Mouse (Mus musculus): ENCODE measurements around the gene Tigd3. TPM values are rescaled to one million over a fixed set of nuclear protein-coding genes. Genes with fewer than 3 reads are reported as not detected.

Gene Tigd3
- polyA plus RNA-seq, 1 experiment from 2014 or later = 7.0 TPM

DNA sequence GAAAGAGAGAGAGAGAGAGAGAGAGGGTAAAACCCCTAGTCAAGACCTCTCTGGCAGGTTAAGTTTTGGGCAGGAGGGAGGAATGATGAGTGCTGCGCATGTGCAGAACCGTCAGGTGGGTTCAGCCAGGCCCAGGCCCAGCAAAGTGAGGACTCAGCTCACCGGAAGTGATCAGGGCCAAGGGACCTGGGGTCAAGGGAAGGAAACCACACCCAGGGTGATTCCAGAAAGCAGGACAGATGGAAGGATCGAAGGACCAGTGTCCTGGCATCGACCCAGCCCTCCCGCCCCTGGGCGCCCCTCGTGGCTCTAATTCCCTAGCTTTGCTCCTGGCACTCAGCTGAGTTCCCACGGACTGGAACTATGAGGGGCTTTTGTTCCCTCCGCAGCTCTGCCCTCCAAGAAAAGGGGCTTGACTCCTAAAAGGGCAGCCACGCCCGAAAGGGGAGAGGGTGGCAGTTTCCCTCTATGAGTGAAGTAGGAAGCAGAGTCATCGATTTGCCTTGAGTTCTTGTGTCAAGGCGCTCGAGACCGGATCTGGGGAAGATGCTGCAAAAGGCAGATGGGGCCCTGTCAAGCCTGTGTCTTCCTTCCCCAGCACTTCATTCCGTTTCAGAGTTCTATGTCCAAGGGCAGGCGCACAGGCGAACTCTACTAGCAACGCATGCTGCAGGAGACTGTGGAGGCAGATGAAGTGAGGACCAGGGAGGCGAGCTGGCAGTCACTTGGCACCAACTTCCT, 43.3 kb upstream of the Tigd3 start:
- peaks cover 16% of the 10 kb centered on the region for H3K4me1 ChIP-seq (ENCODE audit: control insufficient read depth, insufficient read depth, low read length)
- WGBS = 60% methylated on average over 21 of the region's 21 CpGs
- DNase-seq (ENCODE audit: low spot score) = peak; percentile 25
- no peak overlapping the region for H3K9ac ChIP-seq (ENCODE audit: low read length)
- peaks cover 8% of the 10 kb centered on the region; the same call in 1 of the 2 replicates for H3K36me3 ChIP-seq (ENCODE audit: control insufficient read depth, insufficient read depth, low read length)
- H3K9me3 ChIP-seq (replicated peaks; ENCODE audit: control insufficient read depth, low read length) = no peaks in the 10 kb centered on the region
- ATAC-seq = no peak
- no peak overlapping the region for H3K27ac ChIP-seq (ENCODE audit: low read depth, low read length)
- 0 out of 2 replicates have a peak overlapping the region, but pooled peaks have one; percentile 9 for H3K4me2 ChIP-seq (ENCODE audit: low read length)
- H3K27me3 ChIP-seq (replicated peaks; ENCODE audit: control insufficient read depth, insufficient read depth, low read length) = no peaks in the 10 kb centered on the region
- no peak overlapping the region for H3K4me3 ChIP-seq (ENCODE audit: low read depth, low read length)

GRCm38 (mm10) chr19:5935691-5936090, 41.7 kb upstream of the Tigd3 start:
- Histone ChIP-seq H3K36me3 (ENCODE audit: control insufficient read depth, insufficient read depth, low read length) (no peaks in the 10 kb centered on the region), H3K4me1 (ENCODE audit: control insufficient read depth, insufficient read depth, low read length) (peaks cover 16% of the 10 kb centered on the region), H3K9me3 (replicated peaks; ENCODE audit: control insufficient read depth, low read length) (no peaks in the 10 kb centered on the region), H3K9ac (ENCODE audit: low read length) (no peak overlapping the region), H3K4me2 (ENCODE audit: low read length) (no peak overlapping the region), H3K27ac (ENCODE audit: low read depth, low read length) (no peak overlapping the region), H3K4me3 (ENCODE audit: low read depth, low read length) (no peak overlapping the region), H3K27me3 (replicated peaks; ENCODE audit: control insufficient read depth, insufficient read depth, low read length) (no peaks in the 10 kb centered on the region)
- DNase-seq (ENCODE audit: low spot score) = no peak
- 84% methylated on average over 5 of the region's 5 CpGs for WGBS
- ATAC-seq = no peak

- ATAC-seq = no peak
- no peak overlapping the region for H3K9ac ChIP-seq (ENCODE audit: low read length)
- H3K4me1 ChIP-seq (ENCODE audit: control insufficient read depth, insufficient read depth, low read length) = peaks cover 16% of the 10 kb centered on the region
- DNase-seq (ENCODE audit: low spot score) = no peak
- no peak overlapping the region for H3K4me2 ChIP-seq (ENCODE audit: low read length)
- no peaks in the 10 kb centered on the region for H3K9me3 ChIP-seq (replicated peaks; ENCODE audit: control insufficient read depth, low read length)
- no peaks in the 10 kb centered on the region for H3K27me3 ChIP-seq (replicated peaks; ENCODE audit: control insufficient read depth, insufficient read depth, low read length)
- no peak overlapping the region for H3K27ac ChIP-seq (ENCODE audit: low read depth, low read length)
- H3K36me3 ChIP-seq (ENCODE audit: control insufficient read depth, insufficient read depth, low read length) = no peaks in the 10 kb centered on the region
- 87% methylated on average over 3 of the region's 3 CpGs for WGBS
- no peak overlapping the region for H3K4me3 ChIP-seq (ENCODE audit: low read depth, low read length)
Measured at GRCm38 (mm10) chr19:5935266-5935665, 41.3 kb upstream of the Tigd3 start.

DNA sequence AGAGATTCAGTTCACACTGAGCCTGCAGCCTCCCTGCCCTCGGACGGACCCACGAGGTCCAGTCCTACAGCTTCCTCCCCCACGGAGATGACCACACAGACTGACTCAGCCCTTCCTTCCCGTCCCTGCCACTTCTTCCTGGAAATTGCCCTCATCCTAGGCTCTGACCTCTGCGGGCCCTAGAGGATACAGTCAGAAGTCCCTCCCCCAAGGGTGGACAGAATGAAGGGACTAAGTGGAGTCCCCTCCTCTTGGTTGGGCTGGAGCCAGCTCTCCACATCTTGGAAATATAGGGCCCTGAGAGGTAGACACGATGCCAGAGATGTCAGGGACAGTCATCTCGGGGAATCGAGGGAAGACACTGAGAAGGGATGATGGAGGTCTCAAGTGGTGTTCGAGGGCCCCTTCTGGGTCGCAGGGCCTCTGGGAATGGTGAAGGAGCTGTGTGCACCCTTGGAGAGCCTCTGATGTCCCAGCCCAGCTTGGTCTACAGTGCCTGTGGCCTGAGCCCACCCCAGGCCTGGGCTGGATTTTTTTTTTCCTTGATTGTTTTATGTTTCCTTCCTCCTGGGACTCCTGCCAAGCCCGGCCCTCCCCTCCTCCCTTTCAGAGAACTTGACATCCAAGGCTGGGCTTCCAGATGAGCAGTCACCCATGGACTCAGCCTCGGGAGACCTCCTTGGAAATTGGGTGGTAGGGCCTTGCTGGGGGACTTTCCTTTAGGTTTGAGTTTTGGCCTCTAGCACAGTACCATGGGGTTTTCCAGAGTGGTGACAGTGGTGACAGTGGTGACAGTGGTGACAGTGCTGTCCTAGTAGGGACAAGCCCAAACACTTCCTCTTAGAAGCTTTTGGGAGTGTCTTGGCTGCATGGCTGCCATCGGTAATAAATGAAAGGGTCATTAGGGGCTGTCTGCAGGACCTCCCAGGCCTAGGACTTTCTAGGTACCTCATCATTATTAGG, 36.0 kb upstream of the Tigd3 start:
- Histone ChIP-seq H3K36me3 (ENCODE audit: control insufficient read depth, insufficient read depth, low read length) (no peaks in the 10 kb centered on the region), H3K27ac (ENCODE audit: low read depth, low read length) (no peak overlapping the region), H3K9ac (ENCODE audit: low read length) (no peak overlapping the region), H3K27me3 (replicated peaks; ENCODE audit: control insufficient read depth, insufficient read depth, low read length) (0 out of 2 replicates have a peak, but pooled peaks cover 2% of the 10 kb centered on the region), H3K4me3 (ENCODE audit: low read depth, low read length) (no peak overlapping the region), H3K4me1 (ENCODE audit: control insufficient read depth, insufficient read depth, low read length) (0 out of 2 replicates have a peak, but pooled peaks cover 1% of the 10 kb centered on the region), H3K4me2 (ENCODE audit: low read length) (no peak overlapping the region), H3K9me3 (replicated peaks; ENCODE audit: control insufficient read depth, low read length) (no peaks in the 10 kb centered on the region)
- 73% methylated on average over 14 of the region's 14 CpGs for WGBS
- DNase-seq (ENCODE audit: low spot score) = peak; percentile 47
- ATAC-seq = no peak

GRCm38 (mm10) chr19:5928546-5928945, 34.6 kb upstream of the Tigd3 start:
- no peak overlapping the region; the same call in 1 of the 2 replicates for H3K9ac ChIP-seq (ENCODE audit: low read length)
- 0 out of 2 replicates have a peak, but pooled peaks cover 6% of the 10 kb centered on the region for H3K4me1 ChIP-seq (ENCODE audit: control insufficient read depth, insufficient read depth, low read length)
- H3K4me2 ChIP-seq (ENCODE audit: low read length) = no peak overlapping the region
- H3K4me3 ChIP-seq (ENCODE audit: low read depth, low read length) = no peak overlapping the region
- H3K36me3 ChIP-seq (ENCODE audit: control insufficient read depth, insufficient read depth, low read length) = no peaks in the 10 kb centered on the region
- H3K27me3 ChIP-seq (replicated peaks; ENCODE audit: control insufficient read depth, insufficient read depth, low read length) = 0 out of 2 replicates have a peak, but pooled peaks cover 2% of the 10 kb centered on the region
- ATAC-seq (no peak), DNase-seq (ENCODE audit: low spot score) (no peak)
- H3K9me3 ChIP-seq (replicated peaks; ENCODE audit: control insufficient read depth, low read length) = no peaks in the 10 kb centered on the region
- no peak overlapping the region for H3K27ac ChIP-seq (ENCODE audit: low read depth, low read length)
- 72% methylated on average over 3 of the region's 3 CpGs for WGBS

GRCm38 (mm10) chr19:5928104-5928503, 34.2 kb upstream of the Tigd3 start:
- no peaks in the 10 kb centered on the region for H3K9me3 ChIP-seq (replicated peaks; ENCODE audit: control insufficient read depth, low read length)
- no peak overlapping the region; the same call in 1 of the 2 replicates for H3K9ac ChIP-seq (ENCODE audit: low read length)
- ATAC-seq = no peak
- 0 out of 2 replicates have a peak, but pooled peaks cover 6% of the 10 kb centered on the region for H3K4me1 ChIP-seq (ENCODE audit: control insufficient read depth, insufficient read depth, low read length)
- no peak overlapping the region for H3K4me3 ChIP-seq (ENCODE audit: low read depth, low read length)
- 81% methylated on average over 6 of the region's 6 CpGs for WGBS
- H3K36me3 ChIP-seq (ENCODE audit: control insufficient read depth, insufficient read depth, low read length) = no peaks in the 10 kb centered on the region
- H3K27ac ChIP-seq (ENCODE audit: low read depth, low read length) = no peak overlapping the region
- no peak overlapping the region for H3K4me2 ChIP-seq (ENCODE audit: low read length)
- no peak for DNase-seq (ENCODE audit: low spot score)
- H3K27me3 ChIP-seq (replicated peaks; ENCODE audit: control insufficient read depth, insufficient read depth, low read length) = 0 out of 2 replicates have a peak, but pooled peaks cover 2% of the 10 kb centered on the region

- Histone ChIP-seq H3K27ac (ENCODE audit: low read depth, low read length) (no peak overlapping the region), H3K9me3 (replicated peaks; ENCODE audit: control insufficient read depth, low read length) (no peaks in the 10 kb centered on the region), H3K4me3 (ENCODE audit: low read depth, low read length) (no peak overlapping the region), H3K27me3 (replicated peaks; ENCODE audit: control insufficient read depth, insufficient read depth, low read length) (0 out of 2 replicates have a peak, but pooled peaks cover 2% of the 10 kb centered on the region), H3K36me3 (ENCODE audit: control insufficient read depth, insufficient read depth, low read length) (no peaks in the 10 kb centered on the region), H3K9ac (ENCODE audit: low read length) (no peak overlapping the region), H3K4me1 (ENCODE audit: control insufficient read depth, insufficient read depth, low read length) (0 out of 2 replicates have a peak, but pooled peaks cover 6% of the 10 kb centered on the region), H3K4me2 (ENCODE audit: low read length) (no peak overlapping the region)
- 82% methylated on average over 8 of the region's 8 CpGs for WGBS
- no peak for ATAC-seq
- no peak for DNase-seq (ENCODE audit: low spot score)
Measured at GRCm38 (mm10) chr19:5927532-5927931, 33.6 kb upstream of the Tigd3 start.

- Histone ChIP-seq H3K4me2 (ENCODE audit: low read length) (no peak overlapping the region), H3K27me3 (replicated peaks; ENCODE audit: control insufficient read depth, insufficient read depth, low read length) (0 out of 2 replicates have a peak, but pooled peaks cover 2% of the 10 kb centered on the region), H3K4me1 (ENCODE audit: control insufficient read depth, insufficient read depth, low read length) (0 out of 2 replicates have a peak, but pooled peaks cover 6% of the 10 kb centered on the region), H3K9ac (ENCODE audit: low read length) (no peak overlapping the region), H3K36me3 (ENCODE audit: control insufficient read depth, insufficient read depth, low read length) (no peaks in the 10 kb centered on the region), H3K9me3 (replicated peaks; ENCODE audit: control insufficient read depth, low read length) (no peaks in the 10 kb centered on the region), H3K4me3 (ENCODE audit: low read depth, low read length) (no peak overlapping the region), H3K27ac (ENCODE audit: low read depth, low read length) (no peak overlapping the region)
- WGBS = 61% methylated on average over 11 of the region's 11 CpGs
- no peak for DNase-seq (ENCODE audit: low spot score)
- no peak for ATAC-seq
Measured at GRCm38 (mm10) chr19:5927026-5927425, 33.1 kb upstream of the Tigd3 start.

Measured in forebrain, embryonic 14.5 days (tissue).